Mouse (Mus musculus): ENCODE measurements at regions not wholly inside any gene's neighbourhood (a gene's known extent, or its start where the extent isn't known, plus 50 kb on each side); places are given as distances from the start of the nearest gene placed in this dataset.
A peak's percentile ranks its signal among the peaks of the same experiment; 100 is the strongest.

GRCm38 (mm10) chr1:151105251-151105650 is 77.1 kb upstream of the Gm47985 start:
- peaks cover 18% of the 10 kb centered on the region for H3K4me1 ChIP-seq (ENCODE audit: control insufficient read depth, insufficient read depth, low read length)
- ATAC-seq (ENCODE audit: low read depth) (no peak), DNase-seq (ENCODE audit: low spot score) (no peak)
- 74% methylated on average over 3 of the region's 3 CpGs for WGBS
- no peak overlapping the region for H3K4me2 ChIP-seq (ENCODE audit: low read depth, low read length)
- H3K4me3 ChIP-seq (ENCODE audit: low read depth, low read length): no peak overlapping the region
- no peak overlapping the region for H3K27ac ChIP-seq (replicated peaks; ENCODE audit: low read depth, low read length)
- no peak overlapping the region for H3K9ac ChIP-seq (ENCODE audit: low read depth, low read length)
- H3K27me3 ChIP-seq (replicated peaks; ENCODE audit: control insufficient read depth, insufficient read depth, low read length): no peaks in the 10 kb centered on the region
- H3K36me3 ChIP-seq (ENCODE audit: control insufficient read depth, insufficient read depth, low read length): no peaks in the 10 kb centered on the region
- no peaks in the 10 kb centered on the region for H3K9me3 ChIP-seq (ENCODE audit: control insufficient read depth, low read length)

- Histone ChIP-seq H3K27ac (replicated peaks; ENCODE audit: low read depth, low read length) (no peak overlapping the region), H3K4me3 (ENCODE audit: low read depth, low read length) (no peak overlapping the region), H3K4me1 (ENCODE audit: control insufficient read depth, insufficient read depth, low read length) (peaks cover 16% of the 10 kb centered on the region), H3K36me3 (ENCODE audit: control insufficient read depth, insufficient read depth, low read length) (no peaks in the 10 kb centered on the region), H3K9ac (ENCODE audit: low read depth, low read length) (no peak overlapping the region), H3K27me3 (replicated peaks; ENCODE audit: control insufficient read depth, insufficient read depth, low read length) (no peaks in the 10 kb centered on the region), H3K9me3 (ENCODE audit: control insufficient read depth, low read length) (no peaks in the 10 kb centered on the region), H3K4me2 (ENCODE audit: low read depth, low read length) (no peak overlapping the region)
- WGBS: 78% methylated on average over 3 of the region's 3 CpGs
- ATAC-seq (ENCODE audit: low read depth): no peak
- DNase-seq (ENCODE audit: low spot score): no peak
Measured at GRCm38 (mm10) chr1:151107401-151107800, 74.9 kb upstream of the Gm47985 start.

GRCm38 (mm10) chr1:151109333-151109732 is 73.0 kb upstream of the Gm47985 start:
- Histone ChIP-seq H3K36me3 (ENCODE audit: control insufficient read depth, insufficient read depth, low read length) (no peaks in the 10 kb centered on the region), H3K27me3 (replicated peaks; ENCODE audit: control insufficient read depth, insufficient read depth, low read length) (no peaks in the 10 kb centered on the region), H3K9me3 (ENCODE audit: control insufficient read depth, low read length) (no peaks in the 10 kb centered on the region), H3K4me2 (ENCODE audit: low read depth, low read length) (no peak overlapping the region), H3K9ac (ENCODE audit: low read depth, low read length) (no peak overlapping the region), H3K4me3 (ENCODE audit: low read depth, low read length) (no peak overlapping the region), H3K27ac (replicated peaks; ENCODE audit: low read depth, low read length) (no peak overlapping the region), H3K4me1 (ENCODE audit: control insufficient read depth, insufficient read depth, low read length) (peaks cover 7% of the 10 kb centered on the region; the same call in 1 of the 2 replicates)
- ATAC-seq (ENCODE audit: low read depth): no peak
- WGBS: 75% methylated on average over 2 of the region's 2 CpGs
- no peak for DNase-seq (ENCODE audit: low spot score)

- DNase-seq (ENCODE audit: low spot score) (no peak), ATAC-seq (ENCODE audit: low read depth) (no peak)
- Histone ChIP-seq H3K27me3 (replicated peaks; ENCODE audit: control insufficient read depth, insufficient read depth, low read length) (no peaks in the 10 kb centered on the region), H3K4me1 (ENCODE audit: control insufficient read depth, insufficient read depth, low read length) (peaks cover 7% of the 10 kb centered on the region; the same call in 1 of the 2 replicates), H3K4me2 (ENCODE audit: low read depth, low read length) (no peak overlapping the region), H3K4me3 (ENCODE audit: low read depth, low read length) (no peak overlapping the region), H3K9me3 (ENCODE audit: control insufficient read depth, low read length) (no peaks in the 10 kb centered on the region), H3K36me3 (ENCODE audit: control insufficient read depth, insufficient read depth, low read length) (no peaks in the 10 kb centered on the region), H3K9ac (ENCODE audit: low read depth, low read length) (no peak overlapping the region), H3K27ac (replicated peaks; ENCODE audit: low read depth, low read length) (no peak overlapping the region)
- WGBS: 69% methylated on average over 4 of the region's 4 CpGs
Measured at GRCm38 (mm10) chr1:151110412-151110811, 71.9 kb upstream of the Gm47985 start.

GRCm38 (mm10) chr1:151111683-151112082 is 70.7 kb upstream of the Gm47985 start:
- WGBS: 69% methylated on average over 6 of the region's 6 CpGs
- Histone ChIP-seq H3K36me3 (ENCODE audit: control insufficient read depth, insufficient read depth, low read length) (no peaks in the 10 kb centered on the region), H3K9me3 (ENCODE audit: control insufficient read depth, low read length) (no peaks in the 10 kb centered on the region), H3K27me3 (replicated peaks; ENCODE audit: control insufficient read depth, insufficient read depth, low read length) (no peaks in the 10 kb centered on the region), H3K4me1 (ENCODE audit: control insufficient read depth, insufficient read depth, low read length) (0 out of 2 replicates have a peak, but pooled peaks cover 7% of the 10 kb centered on the region), H3K4me3 (ENCODE audit: low read depth, low read length) (no peak overlapping the region), H3K9ac (ENCODE audit: low read depth, low read length) (no peak overlapping the region), H3K27ac (replicated peaks; ENCODE audit: low read depth, low read length) (no peak overlapping the region), H3K4me2 (ENCODE audit: low read depth, low read length) (no peak overlapping the region)
- DNase-seq (ENCODE audit: low spot score) (no peak), ATAC-seq (ENCODE audit: low read depth) (no peak)

- no peak for ATAC-seq (ENCODE audit: low read depth)
- H3K27me3 ChIP-seq (replicated peaks; ENCODE audit: control insufficient read depth, insufficient read depth, low read length): no peaks in the 10 kb centered on the region
Measured at GRCm38 (mm10) chr1:151112390-151112789, 69.9 kb upstream of the Gm47985 start.

GRCm38 (mm10) chr1:151113199-151113598 is 69.1 kb upstream of the Gm47985 start:
- H3K36me3 ChIP-seq (ENCODE audit: control insufficient read depth, insufficient read depth, low read length): no peaks in the 10 kb centered on the region
- no peak overlapping the region for H3K4me3 ChIP-seq (ENCODE audit: low read depth, low read length)
- H3K4me1 ChIP-seq (ENCODE audit: control insufficient read depth, insufficient read depth, low read length): peaks cover 8% of the 10 kb centered on the region; the same call in 1 of the 2 replicates
- H3K27ac ChIP-seq (replicated peaks; ENCODE audit: low read depth, low read length): no peak overlapping the region
- H3K9ac ChIP-seq (ENCODE audit: low read depth, low read length): no peak overlapping the region
- WGBS: 63% methylated on average over 2 of the region's 2 CpGs
- no peak for ATAC-seq (ENCODE audit: low read depth)
- H3K9me3 ChIP-seq (ENCODE audit: control insufficient read depth, low read length): no peaks in the 10 kb centered on the region
- no peaks in the 10 kb centered on the region for H3K27me3 ChIP-seq (replicated peaks; ENCODE audit: control insufficient read depth, insufficient read depth, low read length)
- DNase-seq (ENCODE audit: low spot score): no peak
- H3K4me2 ChIP-seq (ENCODE audit: low read depth, low read length): no peak overlapping the region

More at GRCm38 (mm10) chr1:151112390-151112789, 69.9 kb upstream of the Gm47985 start:
- Histone ChIP-seq H3K36me3 (ENCODE audit: control insufficient read depth, insufficient read depth, low read length) (no peaks in the 10 kb centered on the region), H3K9ac (ENCODE audit: low read depth, low read length) (no peak overlapping the region), H3K9me3 (ENCODE audit: control insufficient read depth, low read length) (no peaks in the 10 kb centered on the region), H3K4me2 (ENCODE audit: low read depth, low read length) (no peak overlapping the region), H3K4me1 (ENCODE audit: control insufficient read depth, insufficient read depth, low read length) (0 out of 2 replicates have a peak, but pooled peaks cover 7% of the 10 kb centered on the region), H3K27ac (replicated peaks; ENCODE audit: low read depth, low read length) (no peak overlapping the region), H3K4me3 (ENCODE audit: low read depth, low read length) (no peak overlapping the region)
- no peak for DNase-seq (ENCODE audit: low spot score)
- WGBS: 28% methylated on average over 2 of the region's 2 CpGs

GRCm38 (mm10) chr1:151118530-151118929 is 63.8 kb upstream of the Gm47985 start:
- 0 out of 2 replicates have a peak, but pooled peaks have one; percentile 30 for ATAC-seq (ENCODE audit: low read depth)
- no peak overlapping the region for H3K4me2 ChIP-seq (ENCODE audit: low read depth, low read length)

GRCm38 (mm10) chr1:151118982-151119381 is 63.4 kb upstream of the Gm47985 start:
- peaks cover 6% of the 10 kb centered on the region; the same call in 1 of the 2 replicates for H3K4me1 ChIP-seq (ENCODE audit: control insufficient read depth, insufficient read depth, low read length)
- no peaks in the 10 kb centered on the region for H3K27me3 ChIP-seq (replicated peaks; ENCODE audit: control insufficient read depth, insufficient read depth, low read length)
- no peak overlapping the region for H3K4me2 ChIP-seq (ENCODE audit: low read depth, low read length)
- no peak overlapping the region for H3K4me3 ChIP-seq (ENCODE audit: low read depth, low read length)
- no peaks in the 10 kb centered on the region; the same call in 1 of the 2 replicates for H3K9me3 ChIP-seq (ENCODE audit: control insufficient read depth, low read length)
- no peak for DNase-seq (ENCODE audit: low spot score)
- peak overlapping the region; percentile 67 for H3K27ac ChIP-seq (replicated peaks; ENCODE audit: low read depth, low read length)
- H3K9ac ChIP-seq (ENCODE audit: low read depth, low read length): no peak overlapping the region
- WGBS: 78% methylated on average over 4 of the region's 4 CpGs
- no peak for ATAC-seq (ENCODE audit: low read depth)
- no peaks in the 10 kb centered on the region for H3K36me3 ChIP-seq (ENCODE audit: control insufficient read depth, insufficient read depth, low read length)

More at GRCm38 (mm10) chr1:151118530-151118929, 63.8 kb upstream of the Gm47985 start:
- no peaks in the 10 kb centered on the region; the same call in 1 of the 2 replicates for H3K9me3 ChIP-seq (ENCODE audit: control insufficient read depth, low read length)
- H3K9ac ChIP-seq (ENCODE audit: low read depth, low read length): no peak overlapping the region
- no peaks in the 10 kb centered on the region for H3K36me3 ChIP-seq (ENCODE audit: control insufficient read depth, insufficient read depth, low read length)
- 32% methylated on average over 4 of the region's 4 CpGs for WGBS
- H3K27ac ChIP-seq (replicated peaks; ENCODE audit: low read depth, low read length): peak overlapping the region; percentile 67
- DNase-seq (ENCODE audit: low spot score): peak; percentile 65
- no peak overlapping the region for H3K4me3 ChIP-seq (ENCODE audit: low read depth, low read length)
- H3K27me3 ChIP-seq (replicated peaks; ENCODE audit: control insufficient read depth, insufficient read depth, low read length): no peaks in the 10 kb centered on the region
- peaks cover 6% of the 10 kb centered on the region; the same call in 1 of the 2 replicates for H3K4me1 ChIP-seq (ENCODE audit: control insufficient read depth, insufficient read depth, low read length)

Data from embryonic facial prominence, embryonic 14.5 days (tissue).